Mouse (Mus musculus) erythroblast, embryonic 14.5 days (primary cell): Measurements from ENCODE around the gene Nnat.

ENCODE experiments used
- GATA1 ChIP-seq: IDR thresholded peaks from 2 replicates; pipeline ENCODE4 v1.6.1; 2012; ENCODE audit warnings: low read length, inconsistent platforms, mixed read lengths
- TAL1 ChIP-seq: IDR thresholded peaks from 3 replicates; pipeline ENCODE4 v1.6.1; 2012; ENCODE audit warnings: low read length, inconsistent platforms, mixed read lengths

GRCm38 (mm10) chr2:157531681-157532426 lies 28.0 kb upstream of the Nnat start:
- TF ChIP-seq GATA1: no peak
- TF ChIP-seq TAL1: no peak
